Mouse (Mus musculus) ovary, postnatal 10 days (tissue): Measurements from ENCODE around the gene Glis3.

Experiments
- DNase-seq: peaks from one replicate; pipeline ENCODE4 v3.0.0; 2022; ENCODE audit warnings: low spot score

Glis3 gene

DNA sequence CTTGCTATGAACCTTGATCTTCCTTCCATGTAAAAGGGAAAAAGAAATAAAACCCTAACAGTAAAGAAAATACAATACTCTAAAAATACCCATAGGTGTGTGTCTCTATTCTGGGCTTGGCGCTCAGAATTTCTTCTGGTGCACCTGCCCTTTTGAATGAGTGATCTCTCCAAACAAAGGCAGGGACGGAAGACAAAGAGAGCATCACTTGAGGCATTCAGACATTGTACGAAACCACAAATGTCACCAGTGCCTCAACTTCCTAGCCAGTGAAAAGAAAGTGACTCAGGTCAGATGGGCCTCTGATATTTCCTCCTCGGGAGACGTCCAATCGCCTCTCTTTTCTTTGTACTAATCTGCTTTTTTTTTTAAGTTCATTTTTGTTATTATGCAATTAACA is 201.8 kb downstream of the Glis3 start:
- no peak for DNase-seq

DNA sequence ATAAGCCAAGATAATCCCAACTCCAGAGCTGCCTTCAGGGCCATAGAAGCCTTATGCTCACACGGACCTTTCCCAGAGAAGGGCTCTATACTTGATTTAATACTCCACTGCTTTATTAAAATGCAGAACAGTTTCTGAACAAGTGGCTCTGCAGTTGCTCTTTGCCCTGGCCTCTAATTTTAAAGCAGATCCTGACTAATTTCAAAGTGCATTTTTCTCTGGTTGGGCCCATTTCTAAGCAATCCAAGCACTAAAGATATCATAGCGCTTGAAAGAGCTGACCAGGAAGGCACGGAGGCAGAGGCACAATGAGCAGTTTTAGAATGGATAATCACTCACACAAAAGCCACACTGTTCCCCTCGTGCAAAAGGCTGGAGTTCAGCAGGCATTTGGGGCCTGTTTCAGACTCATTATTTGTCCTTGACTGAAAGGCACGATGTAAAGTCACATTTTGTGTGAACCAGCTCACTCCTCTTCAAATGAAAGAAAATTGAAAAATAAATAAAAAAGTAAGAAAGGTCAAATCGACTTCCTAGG is 202.5 kb downstream of the Glis3 start:
- DNase-seq = no peak

DNA sequence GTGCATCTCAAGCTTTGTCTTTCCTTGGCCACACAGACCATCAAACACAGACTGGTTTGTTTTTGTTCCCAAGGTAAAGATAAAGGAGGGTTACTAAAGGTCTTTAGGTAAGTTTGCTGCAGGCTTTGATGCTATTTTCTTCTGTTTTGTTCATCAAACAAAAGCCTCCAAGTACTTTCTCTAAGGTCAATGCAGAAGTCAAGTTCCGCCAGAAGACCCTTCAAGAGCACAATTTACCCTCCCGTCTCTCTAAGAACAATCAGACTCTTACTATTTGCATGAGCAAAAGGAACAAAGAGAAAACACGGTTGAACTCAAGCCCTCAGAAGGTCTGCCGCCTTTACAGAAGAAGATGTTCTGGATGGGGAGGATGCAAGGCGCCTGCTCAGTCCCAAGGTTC is 206.3 kb downstream of the Glis3 start:
- DNase-seq = no peak

DNA sequence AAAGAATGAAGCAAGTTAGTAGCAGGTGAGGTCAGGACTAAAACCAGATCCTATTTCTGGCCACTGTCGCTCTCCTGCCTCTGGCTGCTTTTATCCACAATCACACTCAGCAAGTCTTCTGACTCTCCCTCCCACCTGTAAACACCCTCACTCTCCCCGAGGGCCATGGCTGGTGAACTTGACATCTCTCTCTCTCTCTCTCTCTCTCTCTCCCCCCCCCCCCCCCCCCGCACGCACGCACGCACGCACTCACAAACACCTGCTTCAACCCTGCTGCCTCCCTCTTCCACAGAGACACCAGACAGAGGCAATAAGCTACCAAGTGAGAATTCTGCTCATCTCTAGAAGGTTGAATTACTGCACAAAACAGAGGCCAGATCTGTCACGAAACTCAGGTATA is 208.7 kb downstream of the Glis3 start:
- DNase-seq = no peak

DNA sequence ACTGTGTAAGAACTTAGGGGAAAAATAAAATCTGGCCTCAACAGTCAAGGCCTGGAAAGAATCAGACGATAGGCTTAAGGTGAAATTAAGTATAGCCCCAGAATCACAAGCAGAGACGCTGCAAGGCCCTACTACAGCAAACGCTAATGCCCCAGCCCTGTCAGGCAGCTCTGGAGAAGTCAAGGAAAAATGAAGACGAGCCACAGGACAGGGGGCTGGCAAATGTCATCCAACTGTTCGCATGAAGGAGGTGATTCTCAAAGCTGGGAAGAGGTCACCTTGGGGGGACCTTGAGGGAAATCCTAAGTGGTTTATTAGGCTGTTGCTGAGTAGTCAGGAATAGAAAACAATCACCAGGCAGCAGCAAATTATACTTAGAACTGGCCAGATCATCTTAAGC is 214.1 kb downstream of the Glis3 start:
- no peak for DNase-seq

DNA sequence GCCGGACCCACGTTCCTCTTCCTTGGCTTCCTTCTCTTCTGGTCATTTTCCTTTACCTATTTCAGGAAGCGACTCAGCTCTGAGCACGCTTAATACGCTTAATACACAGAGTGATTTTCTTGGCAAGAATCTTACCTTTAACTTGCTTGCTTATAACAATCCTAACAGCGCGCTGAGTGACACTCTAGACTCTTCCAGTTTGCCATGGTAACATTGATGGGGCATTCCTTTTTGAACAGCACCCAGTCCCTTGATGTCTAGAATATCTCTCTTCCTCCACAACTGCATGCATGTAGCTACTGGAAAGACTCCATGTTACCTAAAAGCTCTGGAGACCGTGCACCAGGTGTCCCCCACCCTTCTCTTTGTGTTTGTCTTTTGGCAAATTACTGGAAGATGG is 225.5 kb downstream of the Glis3 start:
- DNase-seq = no peak

DNA sequence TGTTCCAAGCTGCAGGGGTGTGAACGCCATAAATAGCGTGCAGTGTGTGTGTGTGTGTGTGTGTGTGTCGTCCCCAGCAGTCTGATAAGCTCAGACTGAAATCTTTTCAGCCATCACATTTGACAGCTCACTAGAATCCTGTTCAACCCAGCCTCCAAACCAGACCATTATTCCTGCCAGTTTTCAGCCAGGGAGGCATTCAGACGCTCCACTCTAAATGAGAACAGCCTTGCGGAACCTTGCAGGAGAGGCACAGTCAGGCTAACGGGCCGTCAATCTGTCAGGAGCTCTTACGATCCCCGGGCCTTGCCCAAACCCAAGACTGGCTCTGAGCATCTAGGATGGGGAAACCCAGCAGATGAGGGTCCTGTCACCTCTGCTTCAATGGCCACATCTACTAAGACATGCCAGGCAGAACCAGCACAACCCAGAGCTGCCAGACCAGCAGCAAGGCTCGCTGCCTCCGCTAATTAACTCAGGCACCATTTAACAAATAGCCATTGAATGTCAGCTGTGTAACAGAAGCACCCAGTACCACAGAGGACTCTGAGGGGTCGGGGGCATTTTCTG is 226.8 kb downstream of the Glis3 start:
- DNase-seq = no peak

DNA sequence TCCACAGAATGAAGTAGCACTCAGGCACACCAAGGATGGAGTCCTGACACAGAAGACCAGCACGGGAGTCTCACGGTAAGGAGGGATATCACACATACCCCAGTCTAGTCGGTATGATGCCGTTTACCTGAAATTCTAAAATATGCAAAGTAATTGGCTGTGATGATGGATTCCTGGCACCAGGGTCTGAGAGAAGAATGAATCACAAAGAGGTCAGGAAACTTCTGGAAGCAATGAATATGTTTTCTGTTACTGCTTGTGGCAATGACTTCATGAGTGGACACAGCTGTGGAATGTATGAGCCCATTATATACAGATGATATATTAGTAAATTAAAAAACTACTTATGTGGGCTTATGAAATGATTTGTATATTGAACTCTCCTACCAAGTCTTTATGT is 231.1 kb downstream of the Glis3 start:
- no peak for DNase-seq

DNA sequence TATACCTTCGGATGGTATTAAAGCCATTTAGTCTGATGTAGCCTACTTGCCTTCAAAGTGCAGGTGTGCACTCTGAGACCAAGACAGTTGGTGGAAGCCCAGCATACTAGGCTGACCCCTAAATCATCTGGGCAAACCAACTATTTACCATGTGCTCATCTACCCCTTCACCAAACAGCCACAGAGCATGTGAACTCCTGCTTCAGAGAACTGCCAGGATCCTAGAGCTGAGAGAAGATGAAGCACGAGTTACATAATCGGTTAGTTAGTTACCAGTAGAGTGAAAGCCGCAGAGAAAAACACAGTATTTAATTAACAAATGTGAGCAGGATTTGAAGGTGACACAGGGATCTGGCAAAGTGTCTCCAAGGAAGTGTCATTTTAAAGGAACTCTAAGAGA is 237.7 kb downstream of the Glis3 start:
- no peak for DNase-seq

DNA sequence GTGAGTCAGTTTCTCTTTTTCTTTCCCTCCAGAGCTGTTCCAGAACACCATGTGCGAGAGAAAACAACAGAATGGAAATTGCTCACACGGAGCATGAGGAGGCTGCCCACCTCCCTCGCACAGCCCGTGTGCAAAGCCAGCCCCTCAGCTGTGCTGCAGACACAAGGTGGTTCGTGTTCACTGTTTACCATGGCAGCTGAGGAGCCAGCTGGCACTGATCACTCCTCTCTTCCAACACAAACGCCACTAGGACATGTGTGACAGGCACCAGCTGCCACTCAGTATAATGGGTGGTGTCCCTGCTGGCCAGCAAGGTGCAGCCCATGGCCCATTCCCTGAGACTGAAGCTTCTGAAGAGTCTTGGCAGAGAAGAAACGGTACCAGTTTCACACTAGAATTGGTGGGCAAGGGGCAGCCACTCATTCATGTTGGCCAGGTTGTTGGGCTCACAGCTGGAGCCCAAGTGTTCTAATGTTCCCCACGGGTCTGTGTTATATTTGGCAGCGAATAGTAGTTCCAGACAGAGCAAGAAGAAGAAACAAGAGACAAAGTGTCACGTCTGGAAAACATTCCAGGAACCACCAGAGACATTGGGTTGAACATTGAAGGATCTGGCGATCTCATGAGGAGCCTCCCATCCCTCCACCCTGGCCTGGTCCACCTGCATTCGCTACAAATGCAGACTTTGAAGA is 243.3 kb downstream of the Glis3 start:
- no peak for DNase-seq

DNA sequence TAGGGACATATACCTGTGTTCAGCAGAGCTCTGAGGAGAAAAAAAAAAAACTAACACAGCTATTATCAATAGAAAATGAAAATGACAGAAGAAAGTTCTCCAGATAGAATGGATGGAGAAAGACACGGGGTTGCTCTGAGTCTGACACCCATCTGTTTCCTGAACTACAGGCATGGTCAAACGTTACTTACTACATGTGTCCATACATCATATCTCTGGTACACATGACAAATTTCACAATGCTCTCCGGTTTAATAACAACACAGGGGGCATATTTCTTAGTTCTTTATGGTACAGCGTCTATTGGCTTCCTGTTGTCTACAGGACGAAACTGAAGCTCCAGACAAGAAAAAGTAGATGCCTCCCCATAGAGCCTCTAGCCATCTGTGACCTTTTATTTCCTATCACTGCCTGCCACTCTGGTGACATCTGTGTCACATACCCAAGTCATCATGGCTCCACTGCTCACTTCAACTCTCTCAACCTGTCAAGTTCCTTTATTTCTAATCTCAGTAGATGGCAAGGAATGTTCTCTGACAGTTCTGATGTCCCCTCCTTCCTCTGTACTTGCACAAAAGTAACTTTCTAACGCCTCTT is 251.6 kb downstream of the Glis3 start:
- DNase-seq = no peak

DNA sequence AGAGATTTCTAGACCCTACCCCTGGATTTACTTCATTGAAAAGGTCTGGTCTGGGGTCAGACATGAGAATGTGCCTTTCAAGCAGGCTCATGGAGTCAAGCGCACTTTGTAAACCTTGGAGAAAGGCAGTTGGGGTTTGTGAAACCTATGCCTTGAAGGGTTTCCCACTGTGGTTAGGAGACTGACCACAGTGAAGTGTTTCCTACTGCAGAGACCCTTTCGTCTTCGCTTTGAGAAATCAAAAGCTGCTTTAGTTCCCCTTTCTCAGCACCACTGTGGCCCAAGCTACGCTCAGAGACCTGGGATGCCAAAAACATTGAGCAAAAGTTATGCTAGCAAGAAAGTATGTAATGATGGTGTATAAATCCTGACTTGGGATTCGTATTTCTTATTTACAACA is 255.7 kb downstream of the Glis3 start:
- DNase-seq = no peak

DNA sequence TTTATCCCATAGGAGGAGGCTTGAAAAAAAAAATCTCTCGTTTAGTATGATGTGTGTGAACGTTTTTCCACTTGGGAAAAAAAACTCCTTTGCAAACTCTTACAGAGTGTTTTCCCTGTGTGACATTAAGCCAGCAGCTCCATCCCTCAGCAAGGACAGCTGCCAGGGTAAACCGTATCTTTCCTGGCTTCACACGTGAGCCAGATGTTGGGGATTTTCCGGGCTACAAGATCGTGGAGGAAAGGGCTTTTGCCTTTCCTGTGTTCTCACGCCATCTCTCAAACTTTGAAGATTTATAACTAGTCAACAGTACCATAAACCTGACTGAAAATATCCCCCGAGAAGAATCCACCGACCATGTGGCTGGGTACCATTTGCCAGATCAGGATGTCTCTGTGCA is 256.9 kb downstream of the Glis3 start:
- DNase-seq = no peak

DNA sequence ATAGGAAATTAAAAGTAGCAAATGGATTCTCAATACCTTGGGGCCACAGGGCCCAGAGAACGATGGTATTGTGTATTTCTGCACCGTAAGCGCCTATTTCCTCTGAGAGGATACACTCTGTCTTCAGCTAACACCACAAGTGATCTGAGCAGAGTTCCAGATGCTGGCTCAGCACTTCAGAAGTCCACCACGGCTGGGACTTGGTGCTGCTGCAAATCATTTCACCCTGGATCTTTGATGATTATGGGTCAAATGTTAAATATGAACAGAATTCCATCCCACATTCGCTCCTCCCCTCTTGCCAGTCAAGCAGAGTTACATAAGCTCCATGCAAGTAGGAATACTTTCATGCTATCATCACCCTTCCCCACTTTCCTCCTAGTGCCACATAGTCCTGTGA is 263.8 kb downstream of the Glis3 start:
- no peak for DNase-seq

DNA sequence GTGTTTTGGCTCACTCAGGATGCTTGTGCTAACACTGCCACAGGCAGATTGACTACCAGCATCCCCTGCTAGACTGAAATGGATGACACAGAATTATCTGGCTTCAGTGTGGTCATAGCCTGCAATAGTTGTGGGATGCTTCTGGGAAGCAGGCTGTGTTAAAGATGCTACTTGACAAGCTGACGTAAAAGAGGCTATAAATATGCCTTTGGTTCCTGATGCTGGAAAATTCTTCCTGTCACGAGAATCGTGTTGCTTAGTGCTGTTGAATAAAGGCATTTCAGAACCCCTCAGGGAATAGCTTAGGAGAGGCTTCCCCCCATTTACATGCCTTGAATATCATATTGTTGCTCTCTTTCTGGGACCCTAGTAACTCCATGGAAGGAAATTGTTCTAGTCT is 271.1 kb downstream of the Glis3 start:
- DNase-seq = no peak

DNA sequence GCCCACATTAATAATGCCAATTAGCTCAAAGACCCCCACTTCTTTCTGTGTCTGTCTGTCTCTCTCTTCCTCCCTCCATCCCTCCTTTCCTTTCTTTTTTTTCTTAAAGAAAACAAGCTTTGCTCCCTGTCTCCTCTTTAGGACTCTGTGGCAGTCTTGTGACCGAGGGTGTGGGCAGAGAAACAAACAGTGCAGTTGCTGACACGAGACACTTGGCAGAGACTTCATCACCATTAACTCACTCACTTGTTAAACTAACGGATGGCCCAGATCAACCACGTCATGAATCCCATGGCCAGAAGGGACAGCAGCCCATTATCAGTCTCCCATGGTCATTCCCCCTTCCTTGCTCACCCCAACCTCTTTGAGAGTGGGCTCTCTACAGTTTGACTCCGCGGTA is 276.9 kb downstream of the Glis3 start:
- no peak for DNase-seq

DNA sequence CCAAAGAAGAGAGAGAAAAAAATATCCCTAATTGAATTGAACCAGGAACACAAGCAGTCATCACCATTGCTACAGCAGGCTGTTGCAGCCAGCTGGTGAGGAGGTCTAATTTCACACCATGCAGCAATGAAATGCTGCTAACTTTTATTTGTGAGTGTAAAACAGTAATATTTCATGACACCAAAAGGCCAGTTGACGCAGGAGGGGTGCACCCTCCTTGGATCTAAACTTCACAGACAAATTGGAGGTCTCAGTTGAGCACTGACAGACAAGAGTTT is 284.4 kb downstream of the Glis3 start:
- no peak for DNase-seq

DNA sequence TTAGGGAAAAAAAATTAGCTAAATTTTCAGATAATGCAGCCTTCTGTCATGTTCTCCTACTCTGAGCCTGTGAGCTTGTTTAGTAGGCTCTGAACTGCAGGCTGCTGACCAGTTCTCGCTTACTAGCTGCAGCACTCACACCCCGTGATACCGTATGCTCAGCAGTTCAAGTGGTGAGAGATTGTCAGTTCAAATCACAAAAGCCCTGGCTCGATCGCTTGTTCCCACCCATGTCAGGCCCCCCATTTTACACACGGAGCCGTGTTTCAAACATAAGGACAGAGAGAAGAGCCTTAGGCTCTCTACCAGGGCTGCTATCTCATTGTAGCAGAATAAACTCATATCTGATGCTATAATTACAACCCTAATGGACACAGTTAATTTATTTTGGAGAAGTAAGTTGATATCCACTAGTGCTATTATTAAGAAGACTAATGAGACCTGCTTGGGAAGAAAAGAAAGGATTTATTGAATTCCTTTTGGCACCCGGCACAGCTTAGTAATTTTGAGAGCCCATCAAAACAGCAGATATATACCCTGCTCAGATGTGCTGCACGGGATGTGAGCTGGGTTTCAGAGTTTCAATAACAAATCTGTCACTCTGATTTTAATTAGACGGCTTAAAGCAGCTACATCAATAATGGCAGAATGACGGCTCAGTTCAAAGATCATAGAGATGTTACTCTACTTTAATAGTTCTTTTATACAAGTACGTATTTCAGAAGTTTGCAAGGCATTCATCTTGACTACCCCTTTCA is 284.9 kb downstream of the Glis3 start:
- no peak for DNase-seq

DNA sequence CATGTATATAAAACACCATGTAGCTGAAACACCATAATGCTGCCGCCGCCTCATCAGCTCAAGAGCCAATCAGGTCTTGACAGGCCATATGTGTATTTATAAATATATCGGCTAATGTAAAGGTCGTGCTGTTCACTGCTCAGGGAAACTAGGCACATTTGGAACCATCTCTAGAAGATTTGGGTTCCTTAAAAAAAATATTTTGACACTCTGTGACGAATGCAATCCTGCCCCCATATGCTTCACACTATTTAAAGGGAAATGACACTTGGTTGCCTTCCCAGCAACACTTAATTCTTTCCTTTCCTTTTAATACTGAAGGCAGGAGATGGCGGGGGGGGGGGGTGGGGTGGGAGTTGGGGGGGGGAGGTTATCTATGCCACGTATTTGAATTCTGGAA is 286.1 kb downstream of the Glis3 start:
- no peak for DNase-seq

DNA sequence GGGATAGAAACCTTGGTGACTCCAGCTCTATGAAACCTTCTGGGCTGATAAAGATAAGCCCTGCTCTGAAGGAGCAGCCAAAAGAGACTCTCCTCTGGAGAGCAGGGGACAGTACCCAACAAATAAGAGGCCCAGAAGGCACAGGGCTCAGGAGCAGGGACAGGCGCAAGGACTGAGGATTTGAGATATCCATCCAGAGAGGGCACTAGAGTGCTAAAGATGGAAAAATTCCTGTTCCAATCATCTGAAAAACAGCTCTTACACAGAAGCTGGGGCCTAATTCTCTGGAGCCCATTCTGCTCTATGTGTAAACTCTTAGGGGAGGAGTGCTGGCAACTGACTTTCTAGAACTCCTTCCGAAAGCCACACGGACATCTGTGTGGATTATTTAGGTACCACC is 287.0 kb downstream of the Glis3 start:
- no peak for DNase-seq

DNA sequence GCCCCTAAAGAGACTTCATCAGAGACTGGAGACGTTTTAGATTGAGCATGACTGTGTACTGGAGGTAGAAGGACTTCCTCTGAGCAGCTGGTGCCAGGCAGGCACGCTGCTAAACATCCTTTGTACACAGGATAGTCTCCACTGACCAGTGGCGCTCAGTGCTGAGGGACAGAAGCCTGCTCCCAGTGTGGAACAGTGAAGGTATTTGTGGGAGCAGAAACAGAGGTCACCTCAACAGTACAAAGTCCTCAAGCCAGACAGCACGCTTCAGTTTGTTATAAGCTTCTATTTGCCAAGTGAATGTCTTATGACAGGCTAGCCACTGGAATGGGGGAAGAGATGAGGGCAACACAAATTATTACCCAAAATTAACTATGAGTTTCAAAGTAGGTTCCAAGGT is 289.0 kb downstream of the Glis3 start:
- DNase-seq = no peak

DNA sequence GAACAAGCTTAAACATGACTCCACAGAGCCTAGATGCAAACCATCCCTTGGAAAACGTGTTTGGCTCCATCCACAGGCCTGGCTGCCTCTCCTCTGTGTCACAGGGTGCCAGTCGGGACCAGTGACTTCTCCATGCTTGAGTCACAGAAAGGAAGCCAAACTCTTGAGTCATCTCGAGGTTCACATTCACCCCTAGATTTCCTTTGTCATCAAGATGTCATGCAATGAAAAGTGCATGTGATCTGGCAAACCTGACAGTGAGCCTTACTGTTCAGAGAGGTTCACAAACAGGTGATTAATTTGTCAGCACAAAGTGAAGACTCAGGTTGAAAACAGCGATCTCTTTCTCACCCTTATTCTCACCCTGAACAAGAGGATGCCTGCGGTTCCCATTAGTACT is 290.7 kb downstream of the Glis3 start:
- no peak for DNase-seq

DNA sequence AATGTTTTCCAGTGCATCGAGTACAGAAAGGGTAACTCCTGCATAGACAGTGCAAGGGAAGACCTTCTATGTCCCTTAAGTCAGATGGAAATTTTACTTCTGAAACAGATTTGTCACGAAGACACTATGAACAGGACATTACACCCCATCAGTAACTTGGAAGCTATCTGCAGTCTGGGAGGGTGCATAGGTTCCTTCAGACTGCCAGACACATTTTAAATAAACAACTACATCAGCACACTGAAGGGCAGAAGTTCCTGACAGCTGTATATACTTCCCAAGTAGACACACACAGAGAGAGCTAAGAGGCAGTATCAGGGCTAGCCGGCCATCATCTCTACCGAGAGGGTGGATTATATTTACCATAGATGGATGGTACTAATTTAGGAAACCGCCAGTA is 296.5 kb downstream of the Glis3 start:
- DNase-seq = no peak
